Mouse (Mus musculus) forebrain, embryonic 11.5 days (tissue): ENCODE measurements at regions not wholly inside any gene's neighbourhood (a gene's known extent, or its start where the extent isn't known, plus 50 kb on each side); places are given as distances from the start of the nearest gene placed in this dataset.

ENCODE experiments used
- ATAC-seq: fragments of 200-750 bp; cut with Nextera tagmentation; replicated peaks from 2 replicates; pipeline ENCODE4 v1.8.0; 2017; ENCODE audit warnings: moderate TSS enrichment; ENCODE audit not compliant: low FRiP score
- DNase-seq: peaks from one replicate; pipeline ENCODE4 v3.0.0-alpha.2; 2017; ENCODE audit warnings: low spot score
- H3K27ac ChIP-seq: fragments of 300-500 bp; sonication (generic); 2 replicates; pipeline ENCODE4 v1.5.1; 2014; ENCODE audit warnings: low read depth, low read length
- H3K27me3 ChIP-seq: fragments of 300-500 bp; sonication (generic); 2 replicates; pipeline ENCODE4 v1.6.1; 2014; ENCODE audit warnings: mild to moderate bottlenecking, low read length, mixed read lengths; ENCODE audit not compliant: control insufficient read depth, insufficient read depth
- H3K36me3 ChIP-seq: fragments of 300-500 bp; sonication (generic); 2 replicates; pipeline ENCODE4 v1.6.1; 2014; ENCODE audit warnings: mild to moderate bottlenecking, low read length, moderate library complexity, mixed read lengths; ENCODE audit not compliant: control insufficient read depth, insufficient read depth
- H3K4me1 ChIP-seq: fragments of 300-500 bp; sonication (generic); replicated peaks from 2 replicates; pipeline ENCODE4 v1.6.1; 2014; ENCODE audit warnings: low read length, mixed read lengths; ENCODE audit not compliant: control insufficient read depth, insufficient read depth
- H3K4me2 ChIP-seq: fragments of 300-500 bp; sonication (generic); 2 replicates; pipeline ENCODE4 v1.6.1; 2014; ENCODE audit warnings: low read depth, mild to moderate bottlenecking, low read length, moderate library complexity, mixed read lengths; ENCODE audit not compliant: severe bottlenecking
- H3K4me3 ChIP-seq: fragments of 300-500 bp; sonication (generic); 2 replicates; pipeline ENCODE4 v1.5.1; 2014; ENCODE audit warnings: low read depth, low read length
- H3K9ac ChIP-seq: fragments of 300-500 bp; sonication (generic); 2 replicates; pipeline ENCODE4 v1.6.1; 2014; ENCODE audit warnings: low read length
- H3K9me3 ChIP-seq: fragments of 300-500 bp; sonication (generic); 2 replicates; pipeline ENCODE4 v1.6.1; 2016; ENCODE audit warnings: low read length, mixed read lengths; ENCODE audit not compliant: control insufficient read depth
- WGBS: fragments of 180-500 bp; shearing (Covaris S2); extraction: QIAGEN DNeasy Blood & Tissue Kit; methylation state at CpG from one replicate; pipeline ENCODE4 v1.1.7; 2014; 5-methylcytosine and 5-hydroxymethylcytosine counted together

DNA sequence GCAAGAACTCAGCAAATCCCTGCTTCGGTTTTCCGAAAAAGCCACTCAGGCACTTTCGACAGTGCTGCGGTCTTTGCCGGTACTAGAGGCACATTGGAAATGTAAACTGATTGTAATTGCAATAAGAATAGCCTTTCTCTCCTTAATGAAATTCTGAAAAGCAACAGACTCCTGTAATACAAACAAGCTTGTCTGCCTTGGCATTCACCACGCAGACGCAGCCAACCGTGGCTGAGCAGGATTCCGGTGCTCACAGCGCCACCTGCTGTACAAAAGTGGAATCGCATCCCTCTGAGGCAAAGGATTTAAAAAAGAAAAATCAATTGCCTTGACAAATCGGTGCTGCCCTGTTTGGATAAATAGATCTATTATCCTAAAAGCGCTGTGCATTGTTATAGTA is 2395.2 kb upstream of the 5930422O12Rik start:
- ATAC-seq (0 out of 2 replicates have a peak, but pooled peaks have one; percentile 29), DNase-seq (peak; percentile 95)
- no peak overlapping the region for H3K27ac ChIP-seq
- H3K36me3 ChIP-seq, result no peaks in the 10 kb centered on the region
- H3K4me3 ChIP-seq, result peak overlapping the region; percentile 5; the same call in 1 of the 2 replicates
- H3K9me3 ChIP-seq, result no peaks in the 10 kb centered on the region
- 0 out of 2 replicates have a peak overlapping the region, but pooled peaks have one; percentile 6 for H3K9ac ChIP-seq
- no peaks in the 10 kb centered on the region; the same call in 1 of the 2 replicates for H3K27me3 ChIP-seq
- H3K4me1 ChIP-seq, result peaks cover 2% of the 10 kb centered on the region; the same call in 1 of the 2 replicates
- peak overlapping the region; percentile 43; the same call in 1 of the 2 replicates for H3K4me2 ChIP-seq
- WGBS, result 3% methylated on average over 13 of the region's 13 CpGs

DNA sequence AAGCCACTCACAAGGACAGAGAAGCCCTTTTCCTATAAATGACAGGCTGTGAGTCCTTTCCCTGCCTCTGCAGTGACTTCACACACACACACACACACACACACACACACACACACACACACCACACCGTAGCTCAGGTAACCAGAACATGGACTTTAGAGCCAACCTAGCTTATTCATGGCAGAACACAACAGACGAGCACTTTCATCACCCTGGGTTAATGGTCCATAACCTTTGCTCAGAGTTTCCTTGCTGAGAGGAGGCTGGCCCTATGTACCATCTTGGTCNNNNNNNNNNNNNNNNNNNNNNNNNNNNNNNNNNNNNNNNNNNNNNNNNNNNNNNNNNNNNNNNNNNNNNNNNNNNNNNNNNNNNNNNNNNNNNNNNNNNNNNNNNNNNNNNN is 2391.6 kb upstream of the 5930422O12Rik start:
- no peak for DNase-seq
- Histone ChIP-seq H3K27ac (0 out of 2 replicates have a peak overlapping the region, but pooled peaks have one; percentile 0), H3K4me1 (peaks cover 2% of the 10 kb centered on the region; the same call in 1 of the 2 replicates), H3K4me3 (no peak overlapping the region), H3K9me3 (no peaks in the 10 kb centered on the region), H3K9ac (no peak overlapping the region), H3K36me3 (no peaks in the 10 kb centered on the region), H3K27me3 (no peaks in the 10 kb centered on the region; the same call in 1 of the 2 replicates), H3K4me2 (no peak overlapping the region)
- 66% methylated on average over 2 of the region's 2 CpGs for WGBS
- ATAC-seq, result no peak
